Mouse (Mus musculus) kidney, adult 2 months (tissue): ENCODE data around the gene Tcte3.

Experiments used
- CTCF ChIP-seq: fragments of 200-500 bp; conservative IDR thresholded peaks from 2 replicates; pipeline ENCODE4 v1.5.1; 2011; ENCODE audit warnings: low read depth, mild to moderate bottlenecking, control low read depth, low read length, moderate library complexity, mixed read lengths; ENCODE audit not compliant: insufficient read depth, insufficient read length
- POLR2A ChIP-seq: fragments of 200-500 bp; IDR thresholded peaks from one replicate; pipeline ENCODE4 v1.6.1; 2011; ENCODE audit warnings: low read depth, low read length, control low read depth

DNA sequence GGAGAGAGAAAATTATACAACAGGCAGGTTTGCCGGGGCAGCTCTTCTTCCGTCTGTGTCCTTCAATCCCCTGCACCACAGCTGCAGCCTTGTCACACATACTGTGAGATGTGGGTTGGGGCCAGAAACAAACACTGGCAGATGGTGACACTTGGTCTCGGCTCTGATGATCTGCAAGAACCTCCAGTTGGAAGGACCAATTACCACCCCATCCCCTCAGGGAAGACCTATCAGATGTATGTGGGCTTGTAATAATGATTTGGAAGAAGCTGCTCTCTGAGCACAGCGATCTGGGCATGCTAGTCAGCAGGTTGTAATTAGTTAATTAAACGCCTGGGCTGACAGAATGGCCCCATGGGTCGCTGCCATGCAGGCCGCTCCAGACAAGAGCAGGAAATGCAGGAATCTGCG lies 47.3 kb upstream of the Tcte3 start:
- TF ChIP-seq POLR2A, result no peak
- TF ChIP-seq CTCF, result no peak
